18 mouse cellular contexts compared by ENCODE assay signal in genomic region chr10:31436047-31436446, GRCm38 (mm10).
DNase-seq lines count a peak whose midpoint lies in the region; ATAC-seq lines count a peak whose summit lies in the region.
"Had no signal": no experiment of that assay in that cellular context is flagged by ENCODE, and none has a peak within 500 bp of the region (broad histone marks: within the 10 kb centered on the region; RNA-seq: fewer than 3 reads in every experiment).

No protein-coding gene starts in this region.

- DNase-seq in frontal cortex, postnatal 10 days (ENCODE audit: low spot score in 2 of 2): no peak
- DNase-seq in brain, adult 2 months (ENCODE audit: low read depth, low spot score): peak; percentile 51
- no peak for DNase-seq in lung, postnatal 10 days
- DNase-seq: adrenal gland, adult 2 months; adrenal gland, adult 8-10 months; adrenal gland, postnatal 10 days; adrenal gland, postnatal 14 days; adrenal gland, postnatal 25 days; adrenal gland, postnatal 36 days; B cell, adult 2 months; cerebellum, adult 11 months; cerebellum, adult 11-12 months; cerebellum, adult 18-20 months; cerebellum, adult 2 months had no signal

- peak; percentile 89 for ATAC-seq in frontal cortex, adult (ENCODE audit: low TSS enrichment)
- ATAC-seq: activated CD4-positive, CD25-positive, alpha-beta regulatory T cell, adult 4 months; CD4-positive, CD25-positive, alpha-beta regulatory T cell, adult 4 months; Patski had no signal
